Mouse (Mus musculus): ENCODE results near the gene Krt8.

DNA sequence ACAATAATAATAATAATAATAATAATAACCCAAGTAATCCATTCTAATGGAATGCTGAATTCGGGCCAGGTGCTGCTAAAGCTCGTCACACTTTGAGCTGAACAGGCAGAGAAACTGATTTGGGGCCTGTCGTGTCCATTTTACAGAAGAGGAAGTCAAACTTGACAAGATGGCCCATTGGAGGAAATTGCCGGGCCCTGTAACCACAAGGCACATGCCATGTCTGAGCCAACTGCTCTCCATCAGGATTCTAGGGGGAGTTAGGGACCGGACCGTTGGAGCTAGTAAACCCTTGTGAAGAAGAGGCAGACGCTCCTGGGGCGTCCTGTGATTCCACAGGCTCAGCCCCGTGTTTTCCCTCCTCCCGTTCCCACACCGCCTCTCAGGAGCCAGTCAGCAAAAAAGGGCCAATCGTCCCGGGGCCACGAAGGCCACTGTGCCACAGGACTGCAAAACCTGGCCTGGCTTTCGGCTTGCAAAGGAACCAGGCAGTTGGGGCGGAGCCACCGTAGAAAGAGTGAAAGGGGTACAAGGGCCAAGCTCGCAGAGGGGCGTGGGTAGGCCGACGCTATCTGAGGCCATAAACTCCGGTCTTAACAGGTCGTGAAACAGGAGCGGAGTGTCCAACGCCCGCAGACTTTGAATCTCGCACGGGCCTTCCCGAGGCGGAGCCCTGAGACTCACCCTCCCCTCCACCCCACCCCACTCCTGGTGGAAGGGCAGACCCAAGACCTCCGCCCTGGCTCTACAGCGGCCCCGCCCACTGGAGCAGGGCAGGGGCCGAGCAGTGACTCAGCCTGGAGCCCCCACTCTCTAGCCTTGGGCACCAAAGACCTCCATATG, 1.4 kb downstream of the Krt8 start:
- no peak for TF ChIP-seq CTCF (IDR thresholded peaks at IDR 0.05; ENCODE audit: borderline replicate concordance, control insufficient read depth, extremely low read depth, insufficient read depth, low read length, poor library complexity)
- TF ChIP-seq POLR2A (IDR thresholded peaks at IDR 0.05; ENCODE audit: control insufficient read depth, extremely low read depth, insufficient read depth, low read length, poor library complexity): no peak
